Mouse (Mus musculus) heart, embryonic 12.5 days (tissue): Measurements from ENCODE around the gene Chmp4b. TPM values are rescaled to one million over a fixed set of nuclear protein-coding genes. Genes with fewer than 3 reads are reported as not detected.

Source experiments
- ATAC-seq: fragments of 200-750 bp; cut with Nextera tagmentation; 2 replicates; pipeline ENCODE4 v1.8.0; 2017; ENCODE audit warnings: moderate TSS enrichment, moderate library complexity; ENCODE audit not compliant: insufficient number of reproducible peaks, low FRiP score
- H3K27ac ChIP-seq: fragments of 300-500 bp; sonication (generic); 2 replicates; pipeline ENCODE4 v1.5.1; 2016; ENCODE audit warnings: mild to moderate bottlenecking, moderate library complexity; ENCODE audit not compliant: poor library complexity, severe bottlenecking
- H3K27me3 ChIP-seq: fragments of 300-500 bp; sonication (generic); replicated peaks from 2 replicates; pipeline ENCODE4 v1.6.1; 2016; ENCODE audit warnings: mild to moderate bottlenecking, moderate library complexity
- H3K36me3 ChIP-seq: fragments of 300-500 bp; sonication (generic); 2 replicates; pipeline ENCODE4 v1.6.1; 2016; ENCODE audit warnings: mild to moderate bottlenecking, moderate library complexity
- H3K4me1 ChIP-seq: fragments of 300-500 bp; sonication (generic); replicated peaks from 2 replicates; pipeline ENCODE4 v1.6.1; 2016; ENCODE audit warnings: mild to moderate bottlenecking
- H3K4me2 ChIP-seq: fragments of 300-500 bp; sonication (generic); 2 replicates; pipeline ENCODE4 v1.6.1; 2016; ENCODE audit warnings: mild to moderate bottlenecking, moderate library complexity
- H3K4me3 ChIP-seq: fragments of 300-500 bp; sonication (generic); 2 replicates; pipeline ENCODE4 v1.5.1; 2016; ENCODE audit warnings: mild to moderate bottlenecking
- H3K9ac ChIP-seq: fragments of 300-500 bp; sonication (generic); 2 replicates; pipeline ENCODE4 v1.6.1; 2016; ENCODE audit warnings: mild to moderate bottlenecking, moderate library complexity
- H3K9me3 ChIP-seq: fragments of 300-500 bp; sonication (generic); replicated peaks from 2 replicates; pipeline ENCODE4 v1.6.1; 2016; ENCODE audit warnings: mild to moderate bottlenecking, moderate library complexity
- WGBS: fragments of 180-500 bp; shearing (Covaris S2); methylation state at CpG from one replicate; pipeline ENCODE4 v1.1.7; 2016; 5-methylcytosine and 5-hydroxymethylcytosine counted together
- polyA plus RNA-seq: library from polyadenylated mRNA; unstranded; fragments of >200 nt; fragmentation: Nextera tagmentation; extraction: Ambion mirVana; gene quantifications from 2 replicates; pipeline ENCODE4 v1.2.1, GENCODE M21; 2016

Chmp4b gene
- polyA plus RNA-seq, 1 experiment from 2014 or later: 24.4 TPM

- Histone ChIP-seq H3K4me2 (no peak overlapping the region), H3K9me3 (peaks cover 5% of the 10 kb centered on the region; the same call in 1 of the 2 replicates), H3K9ac (no peak overlapping the region), H3K27ac (no peak overlapping the region), H3K4me3 (no peak overlapping the region), H3K36me3 (peaks cover 22% of the 10 kb centered on the region), H3K4me1 (0 out of 2 replicates have a peak, but pooled peaks cover 4% of the 10 kb centered on the region), H3K27me3 (no peaks in the 10 kb centered on the region)
- ATAC-seq: 0 out of 2 replicates have a peak, but pooled peaks have one; percentile 39
- WGBS: 67% methylated on average over 5 of the region's 5 CpGs
These were observed 29.8 kb upstream of the Chmp4b start for GRCm38 (mm10) chr2:154621684-154622083.

- Histone ChIP-seq H3K4me2 (no peak overlapping the region), H3K27ac (no peak overlapping the region), H3K9me3 (peaks cover 5% of the 10 kb centered on the region; the same call in 1 of the 2 replicates), H3K4me3 (no peak overlapping the region), H3K4me1 (0 out of 2 replicates have a peak, but pooled peaks cover 4% of the 10 kb centered on the region), H3K27me3 (no peaks in the 10 kb centered on the region), H3K9ac (no peak overlapping the region), H3K36me3 (peaks cover 28% of the 10 kb centered on the region)
- ATAC-seq: no peak
These were observed 27.4 kb upstream of the Chmp4b start for GRCm38 (mm10) chr2:154624137-154624536.

GRCm38 (mm10) chr2:154630531-154630930 is 21.0 kb upstream of the Chmp4b start:
- no peak for ATAC-seq
- Histone ChIP-seq H3K9me3 (no peaks in the 10 kb centered on the region), H3K27ac (no peak overlapping the region), H3K4me2 (no peak overlapping the region), H3K27me3 (no peaks in the 10 kb centered on the region), H3K9ac (no peak overlapping the region), H3K4me3 (no peak overlapping the region), H3K4me1 (no peaks in the 10 kb centered on the region), H3K36me3 (peaks cover 44% of the 10 kb centered on the region)
- WGBS: 75% methylated on average over 5 of the region's 5 CpGs

GRCm38 (mm10) chr2:154632203-154632780 is 19.2 kb upstream of the Chmp4b start:
- Histone ChIP-seq H3K36me3 (peaks cover 51% of the 10 kb centered on the region), H3K27ac (peak overlapping the region; percentile 28; the same call in 1 of the 2 replicates)
- ATAC-seq: peak; percentile 87

GRCm38 (mm10) chr2:154633039-154633742 is 18.3 kb upstream of the Chmp4b start:
- WGBS: 84% methylated on average over 5 of the region's 5 CpGs
- H3K4me3 ChIP-seq: no peak overlapping the region
- H3K27ac ChIP-seq: no peak overlapping the region
- no peak for ATAC-seq
- H3K4me2 ChIP-seq: no peak overlapping the region
- H3K36me3 ChIP-seq: peaks cover 58% of the 10 kb centered on the region
- no peaks in the 10 kb centered on the region for H3K4me1 ChIP-seq
- no peak overlapping the region for H3K9ac ChIP-seq
- no peaks in the 10 kb centered on the region for H3K27me3 ChIP-seq
- peaks cover 3% of the 10 kb centered on the region for H3K9me3 ChIP-seq

More at GRCm38 (mm10) chr2:154632203-154632780, 19.2 kb upstream of the Chmp4b start:
- no peaks in the 10 kb centered on the region for H3K9me3 ChIP-seq
- no peak overlapping the region for H3K4me2 ChIP-seq
- no peaks in the 10 kb centered on the region for H3K27me3 ChIP-seq
- no peaks in the 10 kb centered on the region for H3K4me1 ChIP-seq
- no peak overlapping the region for H3K9ac ChIP-seq
- WGBS: 76% methylated on average over 16 of the region's 16 CpGs
- H3K4me3 ChIP-seq: no peak overlapping the region

- Histone ChIP-seq H3K27me3 (no peaks in the 10 kb centered on the region), H3K9me3 (peaks cover 7% of the 10 kb centered on the region), H3K4me3 (no peak overlapping the region), H3K36me3 (peaks cover 57% of the 10 kb centered on the region), H3K4me2 (no peak overlapping the region), H3K9ac (no peak overlapping the region), H3K4me1 (no peaks in the 10 kb centered on the region), H3K27ac (no peak overlapping the region)
- 88% methylated on average over 9 of the region's 9 CpGs for WGBS
- no peak for ATAC-seq
These were observed 17.4 kb upstream of the Chmp4b start for GRCm38 (mm10) chr2:154633876-154634644.

- no peak overlapping the region for H3K4me3 ChIP-seq
- 79% methylated on average over 2 of the region's 2 CpGs for WGBS
- no peak for ATAC-seq
These were observed 15.7 kb upstream of the Chmp4b start for GRCm38 (mm10) chr2:154635826-154636225.

GRCm38 (mm10) chr2:154638521-154638920 is 13.0 kb upstream of the Chmp4b start:
- H3K36me3 ChIP-seq: peaks cover 61% of the 10 kb centered on the region
- H3K4me2 ChIP-seq: no peak overlapping the region
- H3K4me3 ChIP-seq: no peak overlapping the region
- no peak for ATAC-seq
- 89% methylated on average over 3 of the region's 3 CpGs for WGBS
- no peaks in the 10 kb centered on the region for H3K27me3 ChIP-seq
- H3K9ac ChIP-seq: no peak overlapping the region
- no peak overlapping the region for H3K27ac ChIP-seq
- peaks cover 6% of the 10 kb centered on the region for H3K4me1 ChIP-seq
- peaks cover 7% of the 10 kb centered on the region for H3K9me3 ChIP-seq

More at GRCm38 (mm10) chr2:154635826-154636225, 15.7 kb upstream of the Chmp4b start:
- no peak overlapping the region for H3K27ac ChIP-seq
- no peaks in the 10 kb centered on the region for H3K27me3 ChIP-seq
- no peak overlapping the region for H3K9ac ChIP-seq
- peaks cover 56% of the 10 kb centered on the region for H3K36me3 ChIP-seq
- H3K4me2 ChIP-seq: no peak overlapping the region
- H3K9me3 ChIP-seq: peaks cover 7% of the 10 kb centered on the region
- no peaks in the 10 kb centered on the region for H3K4me1 ChIP-seq

- H3K9me3 ChIP-seq: peaks cover 7% of the 10 kb centered on the region
- no peak overlapping the region for H3K4me2 ChIP-seq
- H3K4me1 ChIP-seq: peaks cover 6% of the 10 kb centered on the region
- H3K27ac ChIP-seq: no peak overlapping the region
- 93% methylated on average over 4 of the region's 4 CpGs for WGBS
- no peak overlapping the region for H3K4me3 ChIP-seq
- no peak for ATAC-seq
- no peaks in the 10 kb centered on the region for H3K27me3 ChIP-seq
- peaks cover 64% of the 10 kb centered on the region for H3K36me3 ChIP-seq
- H3K9ac ChIP-seq: no peak overlapping the region
These were observed 12.4 kb upstream of the Chmp4b start for GRCm38 (mm10) chr2:154639115-154639514.

GRCm38 (mm10) chr2:154641176-154641575 is 10.3 kb upstream of the Chmp4b start:
- Histone ChIP-seq H3K27ac (no peak overlapping the region), H3K4me3 (no peak overlapping the region), H3K9me3 (peaks cover 7% of the 10 kb centered on the region), H3K4me1 (peaks cover 6% of the 10 kb centered on the region), H3K36me3 (peaks cover 59% of the 10 kb centered on the region), H3K9ac (no peak overlapping the region), H3K4me2 (no peak overlapping the region), H3K27me3 (no peaks in the 10 kb centered on the region)
- WGBS: 75% methylated on average over 8 of the region's 8 CpGs
- ATAC-seq: no peak

GRCm38 (mm10) chr2:154642005-154642459 is 9.5 kb upstream of the Chmp4b start:
- Histone ChIP-seq H3K4me3 (no peak overlapping the region), H3K27ac (no peak overlapping the region), H3K27me3 (no peaks in the 10 kb centered on the region), H3K9me3 (peaks cover 7% of the 10 kb centered on the region), H3K4me1 (peaks cover 6% of the 10 kb centered on the region), H3K9ac (no peak overlapping the region), H3K4me2 (no peak overlapping the region), H3K36me3 (peaks cover 60% of the 10 kb centered on the region)
- no peak for ATAC-seq
- 93% methylated on average over 9 of the region's 9 CpGs for WGBS
